Mouse (Mus musculus): ENCODE measurements around the gene Fndc10.
"Not testable (repeated sequence)": the region's sequence is repeated elsewhere in the genome, so short reads cannot be mapped to it uniquely, and the experiment has no call there.

Fndc10 gene

DNA sequence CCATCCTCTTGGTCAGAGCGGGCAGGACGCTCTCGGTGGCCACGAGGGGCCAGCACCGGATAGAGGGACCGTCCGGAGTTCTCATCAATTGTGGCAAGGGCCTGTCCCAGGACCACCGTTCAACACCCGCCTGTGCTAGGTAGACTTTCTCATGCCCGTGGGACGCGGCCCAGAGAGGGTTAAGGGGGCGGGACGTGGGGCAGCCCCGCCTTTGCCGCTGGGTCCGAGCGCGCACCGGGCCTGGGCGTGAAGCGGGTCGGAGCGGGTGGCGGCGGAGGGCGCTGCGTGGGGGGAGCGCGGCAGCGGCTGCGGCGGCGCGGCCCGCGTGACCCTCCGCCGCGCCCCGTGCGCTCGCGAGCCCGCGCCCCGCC is at the start of gene Fndc10:
Gene Fndc10, plus strand, starts transcription at position 232 of the 371 bp plus-strand sequence.
- no peak for DNase-seq (ENCODE audit: low spot score)

- not testable (repeated sequence) for DNase-seq (ENCODE audit: low spot score)
Observed at GRCm38 (mm10) chr4:155645308-155645707, 48.8 kb upstream of the Fndc10 start, which contains the start of gene Gm10563. Gene Gm10563, minus strand, starts transcription at chr4:155645408.

- DNase-seq (ENCODE audit: low spot score): no peak
Observed at GRCm38 (mm10) chr4:155645721-155646120, 48.4 kb upstream of the Fndc10 start.

GRCm38 (mm10) chr4:155649355-155649754 is 44.8 kb upstream of the Fndc10 start:
- DNase-seq (ENCODE audit: low spot score): no peak

- DNase-seq (ENCODE audit: low spot score): no peak
Observed at GRCm38 (mm10) chr4:155651553-155652269, 42.4 kb upstream of the Fndc10 start.

- no peak for DNase-seq (ENCODE audit: low spot score)
Observed at GRCm38 (mm10) chr4:155652283-155653085, 41.7 kb upstream of the Fndc10 start.

- no peak for DNase-seq (ENCODE audit: low spot score)
Observed at GRCm38 (mm10) chr4:155653086-155653450, 41.1 kb upstream of the Fndc10 start, which contains the start of gene Mmp23. Gene Mmp23, minus strand, starts transcription at chr4:155653384.

- no peak for DNase-seq (ENCODE audit: low spot score)
Observed at GRCm38 (mm10) chr4:155653451-155654182, 40.5 kb upstream of the Fndc10 start.

DNA sequence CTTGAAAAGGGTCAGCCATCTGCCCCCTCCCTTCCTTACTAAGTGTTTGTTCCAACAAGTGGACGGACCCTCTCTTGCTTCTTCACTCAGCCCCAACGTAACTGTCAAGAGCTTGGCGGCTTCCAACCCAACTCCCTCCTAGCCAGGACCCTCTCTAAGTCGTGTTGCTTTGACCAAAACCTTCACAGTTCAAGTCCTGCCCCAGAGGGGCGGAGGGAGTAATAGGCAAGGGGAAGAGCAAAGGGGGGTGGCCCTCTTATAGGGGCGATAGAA is 40.0 kb upstream of the Fndc10 start:
- no peak for DNase-seq (ENCODE audit: low spot score)

GRCm38 (mm10) chr4:155654456-155655298 is 39.5 kb upstream of the Fndc10 start:
- DNase-seq (ENCODE audit: low spot score): no peak

GRCm38 (mm10) chr4:155656214-155656751 is 37.9 kb upstream of the Fndc10 start:
- no peak for DNase-seq (ENCODE audit: low spot score)

DNA sequence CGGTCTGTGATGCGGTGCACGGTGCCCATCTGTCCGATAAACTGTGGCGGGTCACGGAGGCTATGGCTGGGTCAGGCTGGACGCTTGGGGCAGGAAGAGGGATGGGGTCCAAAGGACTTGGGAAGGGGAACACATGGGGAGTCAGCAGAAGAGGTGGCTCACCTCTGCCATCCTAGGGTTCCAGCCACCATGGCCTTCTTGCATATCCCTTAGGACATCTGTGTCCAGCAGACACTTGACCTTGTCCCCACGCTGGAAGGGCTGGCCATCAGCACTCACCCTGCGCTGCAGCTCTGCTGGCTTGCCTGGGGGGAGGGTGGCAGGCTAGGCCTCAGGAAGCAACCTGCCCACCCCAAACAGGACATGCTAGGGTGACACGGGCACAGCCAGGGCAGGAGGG is 35.2 kb upstream of the Fndc10 start:
- DNase-seq (ENCODE audit: low spot score): no peak

DNA sequence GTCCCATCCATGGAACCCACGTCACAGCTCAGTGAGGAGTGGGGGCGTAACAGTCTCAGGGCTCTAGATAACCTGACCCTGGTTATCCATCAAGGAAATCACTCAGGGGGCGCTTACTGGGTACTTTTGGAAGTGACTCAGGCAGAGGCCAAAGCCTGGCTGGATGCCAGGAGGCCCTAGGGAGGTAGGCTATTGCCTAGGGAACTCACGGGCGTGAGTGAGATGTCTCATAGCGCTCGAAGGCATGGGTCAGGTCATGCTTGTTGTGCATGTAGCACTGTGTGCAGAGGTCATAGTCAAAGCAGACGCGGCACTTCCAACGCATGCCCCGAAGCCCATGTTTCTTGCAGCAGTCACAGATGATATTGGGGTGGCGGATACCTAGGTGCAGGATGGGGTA is 33.5 kb upstream of the Fndc10 start:
- no peak for DNase-seq (ENCODE audit: low spot score)

GRCm38 (mm10) chr4:155666903-155667302 is 27.2 kb upstream of the Fndc10 start:
- DNase-seq (ENCODE audit: low spot score): no peak

DNA sequence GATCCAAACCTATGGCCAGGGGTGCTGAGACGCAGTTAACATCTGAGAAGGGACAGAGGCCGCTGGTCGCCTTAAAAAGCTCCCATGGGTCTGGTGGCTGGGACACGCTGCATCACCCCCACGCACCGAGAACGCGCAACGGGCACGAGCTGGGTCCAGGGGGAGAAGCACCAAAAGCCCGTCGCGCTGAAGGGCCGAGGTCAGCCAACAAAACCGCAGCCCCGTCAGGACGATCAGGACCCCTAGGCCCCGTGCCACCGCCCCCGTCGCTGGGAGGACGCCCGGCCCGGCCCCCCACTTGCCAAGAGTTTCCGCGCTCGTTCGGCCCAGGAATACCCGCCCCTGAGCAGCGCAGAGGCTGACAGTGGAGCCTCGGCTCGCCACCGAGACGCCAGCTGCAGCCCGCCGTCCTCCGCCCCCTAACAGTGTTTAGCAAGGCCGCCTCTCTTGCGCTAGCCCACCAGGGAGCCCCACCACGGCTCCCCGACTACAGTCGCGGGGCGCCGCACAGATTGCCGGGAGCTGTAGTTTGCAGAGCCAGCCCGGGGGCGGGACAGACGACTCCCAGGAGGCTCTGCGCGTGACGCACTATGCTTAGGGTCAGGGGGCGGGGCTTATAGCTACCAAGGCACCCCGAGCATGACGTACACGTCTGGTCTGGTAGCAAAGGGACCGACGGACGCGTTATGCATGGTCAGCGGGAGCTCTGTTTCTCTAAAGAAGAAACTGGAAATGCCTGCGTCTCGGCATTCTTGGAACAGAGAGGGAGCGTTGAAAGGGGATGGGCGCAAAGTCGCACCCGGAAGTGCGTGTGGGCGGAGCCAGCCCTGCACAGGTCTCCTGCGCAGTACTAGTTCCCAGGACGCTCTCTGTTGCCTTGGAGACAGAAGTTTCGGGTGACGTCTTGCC is 25.2 kb upstream of the Fndc10 start, which contains the start of gene Mib2:
Gene Mib2, minus strand, starts transcription at position 510 of the 909 bp plus-strand sequence.
- DNase-seq (ENCODE audit: low spot score): peak; percentile 96

DNA sequence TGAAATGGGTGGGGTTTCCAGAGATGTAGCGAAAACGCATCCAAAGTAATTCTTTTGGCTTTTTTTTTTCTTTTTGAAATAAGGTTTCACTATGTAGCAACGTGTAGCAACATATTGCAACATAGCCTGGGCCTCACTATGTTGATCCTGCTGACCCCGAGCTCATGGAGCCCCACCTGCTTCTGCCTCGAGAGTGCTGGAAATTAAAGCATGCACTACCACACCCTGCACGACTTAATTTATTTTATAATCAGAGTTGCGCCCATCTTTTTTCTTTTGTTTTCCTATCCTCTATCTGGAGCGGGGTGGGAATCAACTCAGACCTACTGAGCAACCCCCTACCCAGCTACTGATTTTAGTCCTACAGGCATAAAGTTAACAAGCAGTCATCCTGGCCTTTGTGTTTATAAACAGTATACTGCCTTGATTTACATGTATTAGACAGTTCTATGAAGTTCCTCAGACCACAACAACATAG is 24.5 kb upstream of the Fndc10 start:
- no peak for DNase-seq (ENCODE audit: low spot score)

GRCm38 (mm10) chr4:155670236-155670635 is 23.9 kb upstream of the Fndc10 start:
- not testable (repeated sequence) for DNase-seq (ENCODE audit: low spot score)

GRCm38 (mm10) chr4:155672082-155672481 is 22.1 kb upstream of the Fndc10 start:
- no peak for DNase-seq (ENCODE audit: low spot score)

DNA sequence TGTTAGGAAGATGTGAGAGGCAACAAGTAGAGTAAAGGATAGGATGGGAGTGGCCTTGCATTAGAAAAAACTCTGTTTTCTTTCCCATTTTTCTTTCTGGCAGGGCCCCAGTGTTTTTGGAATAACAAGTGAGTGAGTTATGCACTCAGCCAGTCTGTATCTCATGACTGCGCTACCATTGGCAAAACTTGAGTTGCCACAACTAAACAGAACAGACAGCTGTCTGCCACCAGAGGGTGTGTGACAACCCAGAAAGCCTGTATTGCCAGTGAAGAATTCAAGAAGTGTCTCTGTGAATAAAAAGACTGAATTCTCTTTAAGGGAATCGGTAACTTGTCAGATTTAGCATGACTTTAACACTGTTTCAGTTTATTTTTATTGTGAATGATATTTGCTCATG is 18.2 kb upstream of the Fndc10 start:
- DNase-seq (ENCODE audit: low spot score): no peak

GRCm38 (mm10) chr4:155683670-155684277 is 10.4 kb upstream of the Fndc10 start:
- not testable (repeated sequence) for DNase-seq (ENCODE audit: low spot score)

Measured in spleen, adult 12 weeks (tissue).